Mouse (Mus musculus): ENCODE data around the gene Haus3.

The Haus3 gene

GRCm38 (mm10) chr5:34186391-34186790, 17.1 kb upstream of the Haus3 start:
- DNase-seq, result no peak

GRCm38 (mm10) chr5:34185791-34186190, 16.5 kb upstream of the Haus3 start:
- no peak for DNase-seq

- DNase-seq, result no peak
These were observed 15.8 kb upstream of the Haus3 start for GRCm38 (mm10) chr5:34185051-34185580.

GRCm38 (mm10) chr5:34183976-34184375, 14.6 kb upstream of the Haus3 start:
- no peak for DNase-seq

- DNase-seq, result no peak
These were observed 14.0 kb upstream of the Haus3 start for GRCm38 (mm10) chr5:34183156-34183880.

- no peak for DNase-seq
These were observed 13.2 kb upstream of the Haus3 start for GRCm38 (mm10) chr5:34182486-34182885.

GRCm38 (mm10) chr5:34177821-34178220, 8.5 kb upstream of the Haus3 start:
- DNase-seq, result peak; percentile 25

- peak; percentile 73 for DNase-seq
These were observed 7.8 kb upstream of the Haus3 start for GRCm38 (mm10) chr5:34177091-34177490.

- peak; percentile 57 for DNase-seq
These were observed 7.4 kb upstream of the Haus3 start for GRCm38 (mm10) chr5:34176691-34177090.

GRCm38 (mm10) chr5:34175403-34175694, 6.0 kb upstream of the Haus3 start:
- DNase-seq, result peak; percentile 66

- peak; percentile 60 for DNase-seq
These were observed 5.4 kb upstream of the Haus3 start for GRCm38 (mm10) chr5:34174550-34175402.

- DNase-seq, result peak; percentile 40
These were observed 4.7 kb upstream of the Haus3 start for GRCm38 (mm10) chr5:34174021-34174420.

- DNase-seq, result peak; percentile 31
These were observed 1.4 kb upstream of the Haus3 start for GRCm38 (mm10) chr5:34170726-34171125.

- DNase-seq, result no peak
These were observed 627 bp upstream of the Haus3 start for GRCm38 (mm10) chr5:34169954-34170353.

- DNase-seq, result peak; percentile 19
These were observed 1.5 kb downstream of the Haus3 start for GRCm38 (mm10) chr5:34167857-34168256.

- DNase-seq, result peak; percentile 12
These were observed 3.5 kb downstream of the Haus3 start for GRCm38 (mm10) chr5:34165793-34166192.

- DNase-seq, result no peak
These were observed 20.9 kb downstream of the Haus3 start for GRCm38 (mm10) chr5:34148476-34148875.

GRCm38 (mm10) chr5:34147554-34147953, 21.8 kb downstream of the Haus3 start:
- DNase-seq, result no peak

GRCm38 (mm10) chr5:34139751-34140150, 29.6 kb downstream of the Haus3 start:
- DNase-seq, result peak; percentile 58

GRCm38 (mm10) chr5:34132731-34133130, 36.6 kb downstream of the Haus3 start:
- no peak for DNase-seq

GRCm38 (mm10) chr5:34124131-34124530, 45.2 kb downstream of the Haus3 start:
- no peak for DNase-seq

GRCm38 (mm10) chr5:34119121-34119856, 50.0 kb downstream of the Haus3 start:
- peak; percentile 61 for DNase-seq

GRCm38 (mm10) chr5:34105681-34106080, 63.6 kb downstream of the Haus3 start:
- DNase-seq, result no peak
